Mouse (Mus musculus): ENCODE results near the gene Slc29a4. TPM values are rescaled to one million over a fixed set of nuclear protein-coding genes. Genes with fewer than 3 reads are reported as not detected.

Gene Slc29a4
- total RNA-seq, 2 experiments from 2014 or later: 0.17 to 0.21 TPM

GRCm38 (mm10) chr5:142696258-142696657 is 3.9 kb downstream of the Slc29a4 start:
- DNase-seq: no peak

- no peak for DNase-seq
Measured at GRCm38 (mm10) chr5:142696865-142697264, 4.6 kb downstream of the Slc29a4 start.

GRCm38 (mm10) chr5:142697742-142698141 is 5.4 kb downstream of the Slc29a4 start:
- no peak for DNase-seq

- DNase-seq: no peak
Measured at GRCm38 (mm10) chr5:142700842-142701589, 8.7 kb downstream of the Slc29a4 start.

- DNase-seq: no peak
Measured at GRCm38 (mm10) chr5:142701651-142702510, 9.6 kb downstream of the Slc29a4 start.

- DNase-seq: no peak
Measured at GRCm38 (mm10) chr5:142702511-142703138, 10.3 kb downstream of the Slc29a4 start.

GRCm38 (mm10) chr5:142703569-142703968 is 11.3 kb downstream of the Slc29a4 start:
- no peak for DNase-seq

GRCm38 (mm10) chr5:142707709-142708108 is 15.4 kb downstream of the Slc29a4 start:
- DNase-seq: no peak

- DNase-seq: no peak
Measured at GRCm38 (mm10) chr5:142709436-142709835, 17.1 kb downstream of the Slc29a4 start.

GRCm38 (mm10) chr5:142712373-142712772 is 20.1 kb downstream of the Slc29a4 start:
- no peak for DNase-seq

- DNase-seq: no peak
Measured at GRCm38 (mm10) chr5:142713966-142714365, 21.7 kb downstream of the Slc29a4 start.

GRCm38 (mm10) chr5:142715059-142715458 is 22.7 kb downstream of the Slc29a4 start:
- DNase-seq: no peak

- DNase-seq: no peak
Measured at GRCm38 (mm10) chr5:142716056-142716455, 23.7 kb downstream of the Slc29a4 start.

- peak; percentile 47 to 90 for DNase-seq
Measured at GRCm38 (mm10) chr5:142718037-142718436, 25.7 kb downstream of the Slc29a4 start.

GRCm38 (mm10) chr5:142718486-142718885 is 26.2 kb downstream of the Slc29a4 start:
- DNase-seq: no peak

- no peak for DNase-seq
Measured at GRCm38 (mm10) chr5:142719897-142720296, 27.6 kb downstream of the Slc29a4 start.

- peak; percentile 41 to 74 for DNase-seq
Measured at GRCm38 (mm10) chr5:142723520-142724133, 31.3 kb downstream of the Slc29a4 start.

- DNase-seq: no peak
Measured at GRCm38 (mm10) chr5:142724265-142724664, 32.0 kb downstream of the Slc29a4 start.

- DNase-seq: no peak
Measured at GRCm38 (mm10) chr5:142726748-142727147, 34.4 kb downstream of the Slc29a4 start.

GRCm38 (mm10) chr5:142728301-142728700 is 36.0 kb downstream of the Slc29a4 start:
- no peak for DNase-seq

- DNase-seq: no peak
Measured at GRCm38 (mm10) chr5:142730295-142730694, 38.0 kb downstream of the Slc29a4 start.

GRCm38 (mm10) chr5:142731916-142732315 is 39.6 kb downstream of the Slc29a4 start:
- DNase-seq: no peak
